Mouse (Mus musculus): ENCODE results near the gene Mtnr1b. TPM values are rescaled to one million over a fixed set of nuclear protein-coding genes. Genes with fewer than 3 reads are reported as not detected.

Mtnr1b gene
- total RNA-seq, 2 experiments from 2014 or later = not detected

- no peak for DNase-seq (ENCODE audit: extremely low spot score in 1 of 2, low spot score in 1 of 2)
Measured at GRCm38 (mm10) chr9:15804296-15804695, 70.1 kb downstream of the Mtnr1b start.

- no peak for DNase-seq (ENCODE audit: extremely low spot score in 1 of 2, low spot score in 1 of 2)
Measured at GRCm38 (mm10) chr9:15802413-15803027, 71.8 kb downstream of the Mtnr1b start.

- no peak for DNase-seq (ENCODE audit: extremely low spot score in 1 of 2, low spot score in 1 of 2)
Measured at GRCm38 (mm10) chr9:15800402-15800801, 74.0 kb downstream of the Mtnr1b start.

GRCm38 (mm10) chr9:15794408-15794807, 79.9 kb downstream of the Mtnr1b start:
- no peak for DNase-seq (ENCODE audit: extremely low spot score in 1 of 2, low spot score in 1 of 2)

- DNase-seq (ENCODE audit: extremely low spot score in 1 of 2, low spot score in 1 of 2) = no peak
Measured at GRCm38 (mm10) chr9:15792076-15792475, 82.3 kb downstream of the Mtnr1b start.

- DNase-seq (ENCODE audit: extremely low spot score in 1 of 2, low spot score in 1 of 2) = no peak
Measured at GRCm38 (mm10) chr9:15786610-15787009, 87.7 kb downstream of the Mtnr1b start.

GRCm38 (mm10) chr9:15786192-15786591, 88.2 kb downstream of the Mtnr1b start:
- DNase-seq (ENCODE audit: extremely low spot score in 1 of 2, low spot score in 1 of 2) = no peak

GRCm38 (mm10) chr9:15781936-15782335, 92.4 kb downstream of the Mtnr1b start:
- DNase-seq (ENCODE audit: extremely low spot score in 1 of 2, low spot score in 1 of 2) = no peak

GRCm38 (mm10) chr9:15774911-15775310, 99.4 kb downstream of the Mtnr1b start:
- no peak for DNase-seq (ENCODE audit: extremely low spot score in 1 of 2, low spot score in 1 of 2)

Other genes with a start within 250 kb of the Mtnr1b start
- gene Deup1, start 246.6 kb downstream of the Mtnr1b start, total RNA-seq (2021) = 1 to 10 TPM in 1 of 2 experiments, under 1 TPM in 1; 0.96 to 1.1 TPM
- gene Slc36a4, start 164.8 kb downstream of the Mtnr1b start, total RNA-seq (2021) = 10 to 100 TPM; 44.2 to 46.1 TPM

Measured in layer of hippocampus, postnatal 25 days (tissue).